Mouse (Mus musculus): ENCODE data around the gene Snrpc. TPM values are rescaled to one million over a fixed set of nuclear protein-coding genes. Genes with fewer than 3 reads are reported as not detected.

Snrpc gene
- total and polyA plus RNA-seq, 3 experiments: 154 to 194 (median 171) TPM

- in situ Hi-C loops (cut with MboI; ENCODE audit: low pct_ligation_motif_present, low pct_unique_long_range_greater_than_20kb, low sequenced_read_pairs): no loop called here
- peak; percentile 59 for TF ChIP-seq JUND (conservative IDR thresholded peaks at IDR 0.05; ENCODE audit: low read depth, low read length)
- TF ChIP-seq ZNF384 (IDR thresholded peaks at IDR 0.05; ENCODE audit: low read depth, low read length): no peak
- TF ChIP-seq GABPA (IDR thresholded peaks at IDR 0.05; ENCODE audit: insufficient replicate concordance, low read depth, low read length): no peak
- TF ChIP-seq BHLHE40 (IDR thresholded peaks at IDR 0.05; ENCODE audit: low read depth, low read length): peak; percentile 92
- TF ChIP-seq EP300 (IDR thresholded peaks at IDR 0.05; ENCODE audit: low read length): peak; percentile 30; the same call in 1 of the 2 replicates
- TF ChIP-seq HCFC1 (IDR thresholded peaks at IDR 0.05; ENCODE audit: low read depth, low read length): no peak
- peak; percentile 62; the same call in 1 of the 2 replicates for TF ChIP-seq TBP (conservative IDR thresholded peaks at IDR 0.05; ENCODE audit: low read depth, low read length)
- TF ChIP-seq PAX5 (IDR thresholded peaks at IDR 0.05; ENCODE audit: low read length): no peak
- TF ChIP-seq ELF1 (IDR thresholded peaks at IDR 0.05; ENCODE audit: low read depth, low read length): no peak
- no peak for TF ChIP-seq RCOR1 (conservative IDR thresholded peaks at IDR 0.05; ENCODE audit: low read depth, low read length)
- TF ChIP-seq ETS1 (conservative IDR thresholded peaks at IDR 0.05; ENCODE audit: low read depth, low read length): peak; percentile 51; the same call in 1 of the 2 replicates
- no peak for TF ChIP-seq MAX (IDR thresholded peaks at IDR 0.05; ENCODE audit: low read length)
- no peak for TF ChIP-seq MXI1 (IDR thresholded peaks at IDR 0.05; ENCODE audit: low read depth, low read length)
- TF ChIP-seq JUN (IDR thresholded peaks at IDR 0.05; ENCODE audit: insufficient read depth, low read depth, low read length): no peak; the same call in 1 of the 2 replicates
- 0 out of 2 replicates have a peak, but pooled peaks have one; percentile 5 for TF ChIP-seq MEF2A (IDR thresholded peaks at IDR 0.05; ENCODE audit: borderline replicate concordance, low read depth, low read length)
- TF ChIP-seq NELFE (IDR thresholded peaks at IDR 0.05; ENCODE audit: low read depth, low read length): no peak
- no peak for TF ChIP-seq USF1 (IDR thresholded peaks at IDR 0.05; ENCODE audit: low read depth, low read length)
- peak; percentile 70 for TF ChIP-seq MAFK (IDR thresholded peaks at IDR 0.05; ENCODE audit: insufficient replicate concordance, low read length)
- TF ChIP-seq POLR2AphosphoS2 (IDR thresholded peaks at IDR 0.05; ENCODE audit: low read depth, low read length): no peak
- no peak for TF ChIP-seq RAD21 (IDR thresholded peaks at IDR 0.05; ENCODE audit: low read depth, low read length)
- no peak for TF ChIP-seq USF2 (conservative IDR thresholded peaks at IDR 0.05; ENCODE audit: low read depth, low read length)
- TF ChIP-seq SIN3A (IDR thresholded peaks at IDR 0.05; ENCODE audit: low read length): no peak
- no peak for TF ChIP-seq UBTF (IDR thresholded peaks at IDR 0.05; ENCODE audit: low read depth, low read length)
- TF ChIP-seq POLR2A (IDR thresholded peaks at IDR 0.05; ENCODE audit: low read depth, low read length): no peak
- peak; percentile 14; the same call in 1 of the 2 replicates for TF ChIP-seq IRF4 (IDR thresholded peaks at IDR 0.05; ENCODE audit: low read depth, low read length)
- no peak for TF ChIP-seq ZKSCAN1 (IDR thresholded peaks at IDR 0.05; ENCODE audit: borderline replicate concordance, low read depth, low read length)
- TF ChIP-seq NRF1 (IDR thresholded peaks at IDR 0.05; ENCODE audit: low read depth, low read length): no peak
- TF ChIP-seq ZC3H11A (IDR thresholded peaks at IDR 0.05; ENCODE audit: low read depth, low read length): no peak
- no peak for TF ChIP-seq MAZ (IDR thresholded peaks at IDR 0.05; ENCODE audit: low read depth, low read length)
- TF ChIP-seq CHD1 (IDR thresholded peaks at IDR 0.05; ENCODE audit: low read depth, low read length): peak; percentile 80; the same call in 1 of the 2 replicates
- H3K27ac ChIP-seq (ENCODE audit: insufficient read depth, low read depth): peak overlapping the region; percentile 72
- dilution Hi-C loops (cut with MboI; ENCODE audit: extremely low pct_ligation_motif_present, extremely low pct_unique_long_range_greater_than_20kb, low sequenced_read_pairs): no loop called here
- H3K4me1 ChIP-seq (ENCODE audit: control insufficient read depth in 1 of 2, insufficient read depth in 2 of 2): peaks cover 11 to 45% of the 10 kb centered on the region in 2 experiments
- peaks cover 47% of the 10 kb centered on the region for H3K79me2 ChIP-seq (replicated peaks; ENCODE audit: control insufficient read depth, extremely low read depth, insufficient read depth, poor library complexity, severe bottlenecking)
- no peak overlapping the region for H3K4me3 ChIP-seq (replicated peaks in 1 of 3; ENCODE audit: low read depth in 2 of 3, low read length in 2 of 3, poor library complexity in 1 of 3)
- no peaks in the 10 kb centered on the region for H3K27me3 ChIP-seq (replicated peaks)
- H3K9me3 ChIP-seq (replicated peaks; ENCODE audit: low read length): no peaks in the 10 kb centered on the region
- H3K9ac ChIP-seq (ENCODE audit: insufficient read depth, low read depth): no peak overlapping the region; the same call in 1 of the 2 replicates
- DNase-seq (ENCODE audit: extremely low read depth): no peak
- peak overlapping the region; percentile 5; the same call in 1 of the 2 replicates for H3K4me2 ChIP-seq (ENCODE audit: insufficient read depth, low read depth, poor library complexity, severe bottlenecking)
- peaks cover 0 to 47% of the 10 kb centered on the region in 2 experiments for H3K36me3 ChIP-seq (replicated peaks in 1 of 2; ENCODE audit: control insufficient read depth in 1 of 2, insufficient read depth in 1 of 2, low read length in 1 of 2)
These were observed 38.0 kb upstream of the Snrpc start for GRCm38 (mm10) chr17:27799771-27800584.

Data from CH12.LX (cell line).